Mouse (Mus musculus): ENCODE measurements at regions not wholly inside any gene's neighbourhood (a gene's known extent, or its start where the extent isn't known, plus 50 kb on each side); places are given as distances from the start of the nearest gene placed in this dataset.

DNA sequence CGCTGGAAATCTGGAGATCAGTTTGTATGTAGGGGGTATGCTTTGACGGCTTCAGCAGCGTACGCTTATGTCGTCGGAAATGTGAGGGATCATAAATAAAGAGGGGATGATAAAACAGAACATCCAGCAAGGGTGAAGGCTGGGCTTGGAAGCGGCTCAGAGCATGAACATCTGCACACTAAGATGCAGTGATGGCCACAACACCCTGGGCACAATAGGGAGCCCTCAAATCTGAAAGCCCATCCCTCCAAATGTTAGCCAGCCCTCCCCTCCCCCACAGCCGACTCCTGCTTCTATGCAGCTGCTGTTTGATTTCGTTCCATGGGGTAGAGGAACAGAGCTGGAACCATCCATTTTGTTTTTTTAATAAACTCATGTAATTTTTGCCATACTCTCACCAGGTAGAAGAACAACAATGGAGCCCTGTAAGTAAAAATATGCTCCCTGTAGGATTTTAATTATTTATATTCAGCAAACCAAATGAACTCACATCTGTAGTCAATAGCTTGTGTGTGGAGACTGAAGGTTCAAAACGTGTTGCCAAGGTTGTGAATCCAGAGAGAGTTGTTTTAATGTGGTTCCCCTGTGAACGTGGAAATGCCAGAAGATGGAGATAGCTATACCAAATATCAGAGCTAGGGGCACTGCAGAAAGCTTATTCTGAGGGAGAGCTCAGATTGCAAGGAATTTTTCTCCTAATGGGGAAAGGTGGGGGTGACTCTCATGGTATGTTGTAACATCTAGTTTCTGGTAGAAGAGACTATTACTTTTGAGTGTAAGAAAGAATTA lies 203.6 kb upstream of the Tmtc4 start:
- H3K4me1 ChIP-seq (ENCODE audit: control insufficient read depth, insufficient read depth, low read length): no peaks in the 10 kb centered on the region
- no peaks in the 10 kb centered on the region for H3K27me3 ChIP-seq (ENCODE audit: control insufficient read depth, insufficient read depth, low read length)
- no peak overlapping the region for H3K4me3 ChIP-seq (ENCODE audit: low read depth, low read length)
- H3K9me3 ChIP-seq (ENCODE audit: control insufficient read depth, low read depth, low read length): no peaks in the 10 kb centered on the region
- no peak overlapping the region for H3K9ac ChIP-seq (replicated peaks; ENCODE audit: low read depth, low read length)
- no peak overlapping the region for H3K4me2 ChIP-seq (replicated peaks; ENCODE audit: low read depth, low read length)
- whole genome bisulfite sequencing: 61% methylated on average over 11 of the region's 11 CpGs
- no peaks in the 10 kb centered on the region for H3K36me3 ChIP-seq (ENCODE audit: control insufficient read depth, insufficient read depth, low read length)
- ATAC-seq (ENCODE audit: insufficient number of reproducible peaks, insufficient read depth, low FRiP score, low read depth): no peak
- H3K27ac ChIP-seq (ENCODE audit: low read length): no peak overlapping the region

DNA sequence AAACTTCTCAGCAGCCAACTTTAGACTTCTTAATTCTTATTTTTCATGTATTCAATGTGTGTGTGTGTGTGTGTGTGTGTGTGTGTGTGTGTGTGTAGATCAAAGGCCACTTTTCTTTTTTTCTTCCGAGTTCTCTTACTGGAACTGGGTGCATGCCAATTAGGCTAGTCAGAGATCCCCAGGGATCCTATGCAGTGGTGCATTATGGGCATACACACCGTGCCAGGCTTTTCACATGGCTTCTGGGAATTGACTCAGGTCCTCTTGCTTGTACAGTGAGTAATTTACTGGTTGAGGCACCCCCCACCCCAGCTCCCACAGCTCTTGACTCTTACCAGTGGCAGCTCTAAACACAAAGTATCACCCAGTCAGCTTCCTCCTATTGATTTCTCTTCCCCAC lies 189.3 kb upstream of the Tmtc4 start:
- Histone ChIP-seq H3K36me3 (ENCODE audit: control insufficient read depth, insufficient read depth, low read length) (no peaks in the 10 kb centered on the region), H3K4me2 (replicated peaks; ENCODE audit: low read depth, low read length) (no peak overlapping the region), H3K27ac (ENCODE audit: low read length) (no peak overlapping the region), H3K4me3 (ENCODE audit: low read depth, low read length) (no peak overlapping the region), H3K9ac (replicated peaks; ENCODE audit: low read depth, low read length) (no peak overlapping the region), H3K9me3 (ENCODE audit: control insufficient read depth, low read depth, low read length) (no peaks in the 10 kb centered on the region), H3K4me1 (ENCODE audit: control insufficient read depth, insufficient read depth, low read length) (no peaks in the 10 kb centered on the region), H3K27me3 (ENCODE audit: control insufficient read depth, insufficient read depth, low read length) (no peaks in the 10 kb centered on the region)
- WGBS: 62% methylated on average over 2 of the region's 2 CpGs
- no peak for ATAC-seq (ENCODE audit: insufficient number of reproducible peaks, insufficient read depth, low FRiP score, low read depth)

DNA sequence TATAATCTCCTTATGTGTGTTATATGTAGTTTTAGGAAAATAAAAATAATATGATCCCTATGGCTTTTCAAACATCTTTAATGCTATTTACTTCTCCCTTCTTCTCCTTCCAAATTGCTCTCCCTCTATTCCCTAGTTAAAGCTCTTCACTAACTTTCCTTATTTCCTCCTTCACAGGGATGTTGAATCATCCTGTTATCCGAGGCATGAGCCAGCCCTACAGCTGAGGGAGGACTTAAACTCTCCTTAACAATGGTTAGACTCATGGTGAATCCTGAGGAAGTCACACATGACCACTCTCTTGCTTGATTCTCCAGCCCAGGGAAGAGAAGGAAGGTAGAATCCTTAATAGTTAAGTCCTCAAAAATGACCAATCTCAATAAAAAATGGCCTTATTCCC lies 188.0 kb upstream of the Tmtc4 start:
- Histone ChIP-seq H3K36me3 (ENCODE audit: control insufficient read depth, insufficient read depth, low read length) (no peaks in the 10 kb centered on the region), H3K4me3 (ENCODE audit: low read depth, low read length) (no peak overlapping the region), H3K4me1 (ENCODE audit: control insufficient read depth, insufficient read depth, low read length) (no peaks in the 10 kb centered on the region), H3K27me3 (ENCODE audit: control insufficient read depth, insufficient read depth, low read length) (no peaks in the 10 kb centered on the region), H3K9me3 (ENCODE audit: control insufficient read depth, low read depth, low read length) (no peaks in the 10 kb centered on the region), H3K9ac (replicated peaks; ENCODE audit: low read depth, low read length) (no peak overlapping the region), H3K27ac (ENCODE audit: low read length) (no peak overlapping the region), H3K4me2 (replicated peaks; ENCODE audit: low read depth, low read length) (no peak overlapping the region)
- WGBS: 55% methylated on average over 1 of the region's 1 CpGs
- ATAC-seq (ENCODE audit: insufficient number of reproducible peaks, insufficient read depth, low FRiP score, low read depth): no peak

DNA sequence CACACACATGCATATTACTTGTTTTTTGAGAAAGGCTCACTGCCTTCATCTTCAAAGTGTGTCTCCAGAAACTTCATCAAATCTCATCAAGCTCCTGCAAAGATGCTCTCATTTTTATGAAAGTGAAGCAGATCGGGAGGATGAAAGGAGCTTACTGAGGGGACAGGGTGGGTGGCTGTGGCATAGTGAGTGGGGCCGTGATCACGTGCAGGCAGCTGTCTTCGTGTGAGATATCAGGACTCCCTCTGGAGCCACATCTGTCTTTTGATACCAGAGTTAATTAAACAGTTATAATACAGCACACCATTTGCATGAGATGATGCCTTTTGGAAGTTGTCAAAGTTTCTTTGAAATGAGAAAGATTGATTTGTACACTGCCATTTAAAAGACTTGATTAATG lies 180.0 kb upstream of the Tmtc4 start:
- Histone ChIP-seq H3K27me3 (ENCODE audit: control insufficient read depth, insufficient read depth, low read length) (no peaks in the 10 kb centered on the region), H3K9me3 (ENCODE audit: control insufficient read depth, low read depth, low read length) (no peaks in the 10 kb centered on the region), H3K4me2 (replicated peaks; ENCODE audit: low read depth, low read length) (no peak overlapping the region), H3K9ac (replicated peaks; ENCODE audit: low read depth, low read length) (no peak overlapping the region), H3K4me1 (ENCODE audit: control insufficient read depth, insufficient read depth, low read length) (no peaks in the 10 kb centered on the region), H3K27ac (ENCODE audit: low read length) (no peak overlapping the region), H3K4me3 (ENCODE audit: low read depth, low read length) (no peak overlapping the region), H3K36me3 (ENCODE audit: control insufficient read depth, insufficient read depth, low read length) (no peaks in the 10 kb centered on the region)
- WGBS: 75% methylated on average over 4 of the region's 4 CpGs
- ATAC-seq (ENCODE audit: insufficient number of reproducible peaks, insufficient read depth, low FRiP score, low read depth): no peak

DNA sequence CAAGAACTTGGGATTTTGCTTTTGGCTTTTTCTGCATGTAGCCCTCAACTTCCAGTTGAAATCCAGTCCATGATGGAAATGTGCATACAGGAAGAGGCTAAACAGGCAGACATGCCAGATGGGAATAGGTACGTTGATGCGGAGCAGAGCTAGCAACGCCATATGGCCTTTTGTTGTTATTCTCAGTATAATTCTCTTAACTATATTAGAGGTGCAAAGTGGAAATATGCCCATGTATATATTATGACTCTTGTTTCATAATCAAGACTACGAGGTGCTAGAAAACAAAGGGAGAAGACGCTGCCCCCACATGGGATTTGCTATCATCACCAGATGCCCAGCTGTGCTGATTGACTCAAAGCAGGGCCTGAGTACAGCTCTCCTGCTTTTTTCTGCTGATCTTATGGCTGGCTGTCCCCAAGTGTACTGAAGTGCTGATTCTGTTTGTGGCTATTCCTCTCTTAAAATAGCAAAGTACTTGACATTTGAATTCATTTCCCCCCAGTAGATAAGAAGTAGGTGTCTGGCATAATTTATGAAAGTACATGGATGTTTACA lies 159.7 kb upstream of the Tmtc4 start:
- no peak overlapping the region for H3K4me3 ChIP-seq (ENCODE audit: low read depth, low read length)
- H3K9me3 ChIP-seq (ENCODE audit: control insufficient read depth, low read depth, low read length): no peaks in the 10 kb centered on the region
- 75% methylated on average over 5 of the region's 5 CpGs for WGBS
- ATAC-seq (ENCODE audit: insufficient number of reproducible peaks, insufficient read depth, low FRiP score, low read depth): no peak
- H3K27me3 ChIP-seq (ENCODE audit: control insufficient read depth, insufficient read depth, low read length): no peaks in the 10 kb centered on the region
- H3K4me1 ChIP-seq (ENCODE audit: control insufficient read depth, insufficient read depth, low read length): no peaks in the 10 kb centered on the region
- H3K9ac ChIP-seq (replicated peaks; ENCODE audit: low read depth, low read length): no peak overlapping the region
- H3K4me2 ChIP-seq (replicated peaks; ENCODE audit: low read depth, low read length): no peak overlapping the region
- no peak overlapping the region for H3K27ac ChIP-seq (ENCODE audit: low read length)
- H3K36me3 ChIP-seq (ENCODE audit: control insufficient read depth, insufficient read depth, low read length): no peaks in the 10 kb centered on the region

DNA sequence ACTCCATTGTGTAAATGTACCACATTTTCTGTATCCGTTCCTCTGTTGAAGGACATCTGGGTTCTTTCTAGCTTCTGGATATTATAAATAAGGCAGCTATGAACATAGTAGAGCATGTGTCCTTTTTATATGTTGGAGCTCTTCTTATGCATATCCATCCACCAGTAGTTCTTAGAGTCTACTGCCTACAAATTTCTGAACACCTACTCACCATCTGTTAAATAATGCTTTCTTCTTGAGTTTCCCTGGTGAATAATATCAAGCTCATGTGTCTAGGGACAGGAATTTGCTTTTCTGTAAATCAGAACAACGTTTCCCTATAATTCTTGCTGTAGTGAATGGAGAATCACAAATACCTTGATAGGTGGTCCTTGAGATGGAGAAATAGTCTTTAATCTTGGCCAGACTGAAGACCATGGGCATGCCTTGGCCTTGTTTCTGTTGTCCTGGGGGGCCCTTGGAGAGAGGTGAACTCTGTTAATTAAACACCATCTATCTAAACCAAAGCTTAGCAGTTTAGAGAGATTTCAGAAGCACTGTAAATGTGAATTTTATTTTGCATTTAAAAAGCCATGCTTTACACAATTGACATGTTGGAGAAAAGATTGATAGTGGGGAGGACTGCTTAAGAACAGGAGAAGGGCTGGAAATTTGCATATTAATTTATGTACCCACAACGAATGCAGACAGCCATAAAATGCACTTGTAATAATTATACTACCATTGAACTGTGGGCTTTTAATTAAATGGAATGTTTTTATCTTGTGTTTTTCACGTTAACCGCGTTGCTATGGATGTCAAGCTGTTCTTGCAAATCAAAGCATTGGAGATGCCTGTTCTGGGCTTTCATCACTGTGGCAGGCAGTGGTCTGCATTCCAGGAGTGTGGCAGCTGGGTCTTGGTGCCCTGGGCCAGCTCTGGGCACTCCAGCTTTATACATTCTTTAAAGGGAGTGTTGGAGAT lies 155.2 kb upstream of the Tmtc4 start:
- no peak overlapping the region for H3K4me2 ChIP-seq (replicated peaks; ENCODE audit: low read depth, low read length)
- H3K4me3 ChIP-seq (ENCODE audit: low read depth, low read length): no peak overlapping the region
- no peaks in the 10 kb centered on the region for H3K36me3 ChIP-seq (ENCODE audit: control insufficient read depth, insufficient read depth, low read length)
- no peaks in the 10 kb centered on the region for H3K4me1 ChIP-seq (ENCODE audit: control insufficient read depth, insufficient read depth, low read length)
- no peak overlapping the region for H3K27ac ChIP-seq (ENCODE audit: low read length)
- no peak for ATAC-seq (ENCODE audit: insufficient number of reproducible peaks, insufficient read depth, low FRiP score, low read depth)
- H3K27me3 ChIP-seq (ENCODE audit: control insufficient read depth, insufficient read depth, low read length): no peaks in the 10 kb centered on the region
- H3K9me3 ChIP-seq (ENCODE audit: control insufficient read depth, low read depth, low read length): no peaks in the 10 kb centered on the region
- WGBS: 63% methylated on average over 6 of the region's 6 CpGs
- H3K9ac ChIP-seq (replicated peaks; ENCODE audit: low read depth, low read length): no peak overlapping the region

DNA sequence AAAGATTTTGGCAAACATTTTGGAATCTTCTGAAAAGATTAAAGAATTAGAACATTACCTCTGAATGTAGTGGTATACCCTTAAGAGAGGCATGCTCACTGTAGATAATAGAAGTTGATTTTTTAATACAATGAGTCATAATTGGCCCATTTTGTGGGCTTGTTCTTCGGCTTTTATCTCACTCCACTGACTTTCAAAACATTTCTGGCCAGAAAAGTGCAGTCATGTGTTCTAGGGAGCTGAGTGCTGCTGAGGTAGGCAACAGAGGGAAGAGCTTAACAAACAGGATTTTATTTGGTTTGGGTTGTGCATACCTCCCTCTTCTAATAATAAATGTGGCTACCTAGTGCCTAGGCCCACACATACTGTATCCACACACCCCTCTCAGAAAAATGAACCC lies 150.1 kb upstream of the Tmtc4 start:
- Histone ChIP-seq H3K27me3 (ENCODE audit: control insufficient read depth, insufficient read depth, low read length) (no peaks in the 10 kb centered on the region), H3K4me3 (ENCODE audit: low read depth, low read length) (no peak overlapping the region), H3K9me3 (ENCODE audit: control insufficient read depth, low read depth, low read length) (no peaks in the 10 kb centered on the region), H3K4me1 (ENCODE audit: control insufficient read depth, insufficient read depth, low read length) (no peaks in the 10 kb centered on the region), H3K27ac (ENCODE audit: low read length) (no peak overlapping the region), H3K36me3 (ENCODE audit: control insufficient read depth, insufficient read depth, low read length) (no peaks in the 10 kb centered on the region), H3K4me2 (replicated peaks; ENCODE audit: low read depth, low read length) (no peak overlapping the region), H3K9ac (replicated peaks; ENCODE audit: low read depth, low read length) (no peak overlapping the region)
- 58% methylated on average over 1 of the region's 1 CpGs for WGBS
- ATAC-seq (ENCODE audit: insufficient number of reproducible peaks, insufficient read depth, low FRiP score, low read depth): no peak

DNA sequence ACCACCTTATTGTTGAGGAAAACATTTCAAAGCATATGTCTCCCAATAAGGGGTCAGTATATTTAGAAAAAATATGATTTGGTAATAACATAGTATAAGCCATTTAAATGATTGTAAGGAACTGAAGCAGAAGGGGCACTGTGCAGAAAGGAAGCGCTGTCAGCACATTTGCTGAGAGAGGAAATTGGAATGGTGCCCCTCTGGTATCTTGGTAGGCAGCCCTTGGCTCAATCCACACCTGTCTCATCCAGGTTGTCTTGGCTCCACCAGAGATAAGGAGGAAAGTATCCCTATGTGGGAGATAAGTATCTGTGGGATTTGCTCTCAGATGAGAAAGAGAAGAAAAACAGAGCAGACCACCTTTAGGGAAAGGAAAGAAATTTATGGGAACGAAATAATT lies 136.5 kb upstream of the Tmtc4 start:
- WGBS: 73% methylated on average over 2 of the region's 2 CpGs

More for the DNA sequence above, 136.5 kb upstream of the Tmtc4 start:
- Histone ChIP-seq H3K4me2 (replicated peaks; ENCODE audit: low read depth, low read length) (no peak overlapping the region), H3K36me3 (ENCODE audit: control insufficient read depth, insufficient read depth, low read length) (no peaks in the 10 kb centered on the region), H3K4me1 (ENCODE audit: control insufficient read depth, insufficient read depth, low read length) (no peaks in the 10 kb centered on the region), H3K27me3 (ENCODE audit: control insufficient read depth, insufficient read depth, low read length) (no peaks in the 10 kb centered on the region), H3K4me3 (ENCODE audit: low read depth, low read length) (no peak overlapping the region), H3K27ac (ENCODE audit: low read length) (no peak overlapping the region), H3K9ac (replicated peaks; ENCODE audit: low read depth, low read length) (no peak overlapping the region), H3K9me3 (ENCODE audit: control insufficient read depth, low read depth, low read length) (no peaks in the 10 kb centered on the region)
- no peak for ATAC-seq (ENCODE audit: insufficient number of reproducible peaks, insufficient read depth, low FRiP score, low read depth)

All from stomach, embryonic 14.5 days (tissue).